ENCODE assay signal across 7 mouse cellular contexts in genomic region chr5:129940736-129941494, GRCm38 (mm10). TPM values are rescaled to one million over a fixed set of nuclear protein-coding genes. Genes with fewer than 3 reads are reported as not detected.
DNase-seq lines count a peak whose midpoint lies in the region; ATAC-seq and TF ChIP-seq lines count a peak whose summit lies in the region.

No protein-coding gene starts in this region.

- H3K36me3 ChIP-seq in testis, adult 2 months (ENCODE audit: control insufficient read depth, insufficient read depth, low read length) = no peaks in the 10 kb centered on the region; the same call in 1 of the 2 replicates
- no peaks in the 10 kb centered on the region for H3K36me3 ChIP-seq in forebrain, embryonic 11.5 days (ENCODE audit: control insufficient read depth, insufficient read depth, low read length)
- peaks cover 9% of the 10 kb centered on the region for H3K36me3 ChIP-seq in liver, embryonic 13.5 days

- H3K9ac ChIP-seq in forebrain, embryonic 11.5 days (ENCODE audit: low read length) = peak overlapping the region; percentile 35; the same call in 1 of the 2 replicates
- peak overlapping the region; percentile 56 for H3K9ac ChIP-seq in liver, embryonic 13.5 days

- H3K27me3 ChIP-seq in testis, adult 2 months (ENCODE audit: control insufficient read depth, insufficient read depth, low read length) = no peaks in the 10 kb centered on the region
- no peaks in the 10 kb centered on the region; the same call in 1 of the 2 replicates for H3K27me3 ChIP-seq in forebrain, embryonic 11.5 days (ENCODE audit: control insufficient read depth, insufficient read depth, low read length)
- no peaks in the 10 kb centered on the region for H3K27me3 ChIP-seq in liver, embryonic 13.5 days

- no peak for ATAC-seq in forebrain, embryonic 11.5 days (replicated peaks; ENCODE audit: low FRiP score)
- peak; percentile 13 for ATAC-seq in liver, embryonic 13.5 days (ENCODE audit: low read depth)

- H3K4me1 ChIP-seq in testis, adult 2 months (ENCODE audit: control insufficient read depth, insufficient read depth, low read length) = peaks cover 3% of the 10 kb centered on the region
- peaks cover 7% of the 10 kb centered on the region; the same call in 1 of the 2 replicates for H3K4me1 ChIP-seq in forebrain, embryonic 11.5 days (replicated peaks; ENCODE audit: control insufficient read depth, insufficient read depth, low read length)
- peaks cover 27% of the 10 kb centered on the region for H3K4me1 ChIP-seq in liver, embryonic 13.5 days (replicated peaks)

- peak overlapping the region; percentile 88 for H3K4me3 ChIP-seq in testis, adult 2 months (ENCODE audit: control insufficient read depth, low read depth, low read length)
- H3K4me3 ChIP-seq in forebrain, embryonic 11.5 days (ENCODE audit: low read depth, low read length) = peak overlapping the region; percentile 82
- peak overlapping the region; percentile 63 for H3K4me3 ChIP-seq in liver, embryonic 13.5 days (replicated peaks)

- TF ChIP-seq CTCF in testis, adult 2 months (IDR thresholded peaks at IDR 0.05; ENCODE audit: control insufficient read depth, insufficient read depth, insufficient replicate concordance, low read depth, low read length) = no peak

- no peaks in the 10 kb centered on the region for H3K9me3 ChIP-seq in forebrain, embryonic 11.5 days (ENCODE audit: control insufficient read depth, low read length)
- no peaks in the 10 kb centered on the region for H3K9me3 ChIP-seq in liver, embryonic 13.5 days (replicated peaks)

- TF ChIP-seq POLR2A in testis, adult 2 months (IDR thresholded peaks at IDR 0.05; ENCODE audit: control insufficient read depth, low read depth, low read length) = no peak

- H3K27ac ChIP-seq in testis, adult 2 months (ENCODE audit: control insufficient read depth, insufficient read depth, low read depth, low read length) = peak overlapping the region; percentile 7
- H3K27ac ChIP-seq in forebrain, embryonic 11.5 days (ENCODE audit: low read depth, low read length) = 0 out of 2 replicates have a peak overlapping the region, but pooled peaks have one; percentile 37
- H3K27ac ChIP-seq in liver, embryonic 13.5 days = peak overlapping the region; percentile 70

- no peak for DNase-seq in testis, postnatal 14 days (ENCODE audit: low spot score)
- DNase-seq in forebrain, embryonic 11.5 days (ENCODE audit: low spot score) = no peak
- no peak for DNase-seq in liver, embryonic 13.5 days
- no peak for DNase-seq in adrenal gland, postnatal 14 days
- no peak for DNase-seq in cerebellum, adult 18-20 months
- DNase-seq in adrenal gland, adult 8-10 months = no peak

- H3K4me2 ChIP-seq in forebrain, embryonic 11.5 days (ENCODE audit: low read depth, low read length, severe bottlenecking) = peak overlapping the region; percentile 46
- H3K4me2 ChIP-seq in liver, embryonic 13.5 days = peak overlapping the region; percentile 63

- 12% methylated on average over 9 of the region's 9 CpGs for WGBS in forebrain, embryonic 11.5 days
- WGBS in liver, embryonic 13.5 days (ENCODE audit: insufficient replicate concordance) = 2% methylated on average over 9 of the region's 9 CpGs

RNA-seq across cellular contexts. Expression of gene Vkorc1l1, which starts 0.9 kb away (rescaled TPM):
- polyA plus RNA-seq in testis, adult 2 months (2012; rRNA removed) = 12.2 and 19.9 TPM in 2 replicates
- 32.1 and 35.7 TPM in 2 replicates for polyA plus RNA-seq in forebrain, embryonic 11.5 days (2014; fragmentation: Nextera tagmentation; extraction: Ambion mirVana)
- 22.9 and 29.4 TPM in 2 replicates for polyA plus RNA-seq in liver, embryonic 13.5 days (2015; fragmentation: Nextera tagmentation; extraction: Ambion mirVana)
- total RNA-seq in adrenal gland, postnatal 14 days (2021) = 30.1 and 31.2 TPM in 2 replicates
- 10 to 100 TPM; 29.2 to 38.6 (median 34.6) TPM for total RNA-seq in adrenal gland, adult 8-10 months (2022)

RNA-seq across cellular contexts. Expression of gene Nupr1l, which starts 32.6 kb away (rescaled TPM):
- polyA plus RNA-seq in testis, adult 2 months (2012; rRNA removed) = 777 and 877 TPM in 2 replicates
- polyA plus RNA-seq in forebrain, embryonic 11.5 days (2014; fragmentation: Nextera tagmentation; extraction: Ambion mirVana) = 4.0 and 5.1 TPM in 2 replicates
- polyA plus RNA-seq in liver, embryonic 13.5 days (2015; fragmentation: Nextera tagmentation; extraction: Ambion mirVana) = 0.31 and 1.0 TPM in 2 replicates
- total RNA-seq in adrenal gland, postnatal 14 days (2021) = 4.3 and 5.9 TPM in 2 replicates
- 1 to 10 TPM; 3.3 to 7.2 (median 5.0) TPM for total RNA-seq in adrenal gland, adult 8-10 months (2022)

RNA-seq across cellular contexts. Expression of gene Phkg1, which starts 42.6 kb away (rescaled TPM):
- polyA plus RNA-seq in testis, adult 2 months (2012; rRNA removed) = 0.20 and 0.35 TPM in 2 replicates
- 0.25 and 0.33 TPM in 2 replicates for polyA plus RNA-seq in forebrain, embryonic 11.5 days (2014; fragmentation: Nextera tagmentation; extraction: Ambion mirVana)
- polyA plus RNA-seq in liver, embryonic 13.5 days (2015; fragmentation: Nextera tagmentation; extraction: Ambion mirVana) = 0.18 and 0.22 TPM in 2 replicates
- total RNA-seq in adrenal gland, postnatal 14 days (2021) = 1.2 and 1.7 TPM in 2 replicates
- total RNA-seq in adrenal gland, adult 8-10 months (2022) = 1 to 10 TPM in 3 of 4 experiments, under 1 TPM in 1; 0.49 to 2.6 (median 1.1) TPM

RNA-seq across cellular contexts. Expression of gene Zbed5, which starts 45.4 kb away (rescaled TPM):
- 4.6 and 5.4 TPM in 2 replicates for polyA plus RNA-seq in testis, adult 2 months (2012; rRNA removed)
- polyA plus RNA-seq in forebrain, embryonic 11.5 days (2014; fragmentation: Nextera tagmentation; extraction: Ambion mirVana) = 5.8 and 6.0 TPM in 2 replicates
- polyA plus RNA-seq in liver, embryonic 13.5 days (2015; fragmentation: Nextera tagmentation; extraction: Ambion mirVana) = 1.00 and 1.1 TPM in 2 replicates
- 1.6 and 1.7 TPM in 2 replicates for total RNA-seq in adrenal gland, postnatal 14 days (2021)
- 1 to 10 TPM; 1.5 to 3.3 (median 2.0) TPM for total RNA-seq in adrenal gland, adult 8-10 months (2022)

RNA-seq across cellular contexts. Expression of gene Chchd2, which starts 53.6 kb away (rescaled TPM):
- polyA plus RNA-seq in testis, adult 2 months (2012; rRNA removed) = 239 and 241 TPM in 2 replicates
- polyA plus RNA-seq in forebrain, embryonic 11.5 days (2014; fragmentation: Nextera tagmentation; extraction: Ambion mirVana) = 880 and 904 TPM in 2 replicates
- 596 and 645 TPM in 2 replicates for polyA plus RNA-seq in liver, embryonic 13.5 days (2015; fragmentation: Nextera tagmentation; extraction: Ambion mirVana)
- 932 and 939 TPM in 2 replicates for total RNA-seq in adrenal gland, postnatal 14 days (2021)
- total RNA-seq in adrenal gland, adult 8-10 months (2022) = 1,000 to 10,000 TPM in 1 of 4 experiments, 100 to 1,000 TPM in 3; 716 to 1,044 (median 882) TPM

Comparison
In these comparisons a context has a peak if more than half of its experiments do, and no peak if none do; other contexts are left out.
1. H3K27ac ChIP-seq: peak in every context shown above with its lines; median percentile 70 in liver, embryonic 13.5 days; 37 in forebrain, embryonic 11.5 days; 7 in testis, adult 2 months.
2. RNA of gene Nupr1l, which starts 32.6 kb away (polyA plus RNA-seq): 777 to 877 TPM in testis, adult 2 months; 4.0 to 5.1 TPM in forebrain, embryonic 11.5 days and 0.31 to 1.0 TPM in liver, embryonic 13.5 days; every median in the first group is over 100 times any median in the second.
3. Peak in every context shown above with its lines, with median percentiles within 50 percentile points of each other: H3K4me3 ChIP-seq.